Mouse (Mus musculus): ENCODE data around the gene Hps6.

GRCm38 (mm10) chr19:46029652-46030051 is 26.3 kb downstream of the Hps6 start:
- no peak for TF ChIP-seq CTCF (IDR thresholded peaks at IDR 0.05; ENCODE audit: low read depth)
- TF ChIP-seq EP300 (IDR thresholded peaks at IDR 0.05; ENCODE audit: low read depth), result 0 out of 2 replicates have a peak, but pooled peaks have one; percentile 40
